Mouse (Mus musculus): Measurements from ENCODE around the gene Tyk2.

- TF ChIP-seq CTCF (IDR thresholded peaks at IDR 0.05; ENCODE audit: low read depth): no peak
- 0 out of 2 replicates have a peak, but pooled peaks have one; percentile 56 for TF ChIP-seq EP300 (IDR thresholded peaks at IDR 0.05; ENCODE audit: low read depth)
Observed at GRCm38 (mm10) chr9:21083324-21083723, 47.7 kb downstream of the Tyk2 start.

Data from liver, postnatal 0 days (tissue).